Mouse (Mus musculus): ENCODE data around the gene Gsdma2. TPM values are rescaled to one million over a fixed set of nuclear protein-coding genes. Genes with fewer than 3 reads are reported as not detected.
"Not testable (repeated sequence)": the region's sequence is repeated elsewhere in the genome, so short reads cannot be mapped to it uniquely, and the experiment has no call there.

The Gsdma2 gene
- polyA plus RNA-seq, 1 experiment, result not detected

DNA sequence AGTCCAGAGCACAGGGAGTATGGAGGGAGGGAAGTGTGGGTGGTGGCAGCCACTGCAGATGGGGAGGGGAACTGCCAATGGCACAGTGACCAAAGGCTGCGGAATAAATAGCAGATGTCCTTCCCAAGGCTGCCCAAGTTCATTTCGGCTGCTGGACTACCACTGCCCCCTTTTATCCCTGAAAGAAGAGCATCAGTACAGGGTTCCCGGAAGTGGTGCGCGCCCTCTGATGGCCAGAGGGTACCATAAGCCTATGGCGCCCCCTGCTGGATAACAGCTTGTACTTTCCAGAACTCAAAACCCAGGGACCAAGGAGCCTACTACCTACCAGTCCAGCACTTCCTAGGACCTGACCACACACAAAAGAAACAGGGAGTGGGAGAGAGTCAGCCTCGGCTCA lies 26.6 kb downstream of the Gsdma2 start:
- 7% methylated on average over 7 of the region's 7 CpGs for whole genome bisulfite sequencing
- not testable (repeated sequence) for H3K4me3 ChIP-seq (replicated peaks; ENCODE audit: control insufficient read depth, low read depth, low read length); H3K27ac ChIP-seq (ENCODE audit: control insufficient read depth, insufficient read depth, low read depth, low read length, poor library complexity); H3K4me1 ChIP-seq (ENCODE audit: control insufficient read depth, insufficient read depth, low read length)
- peak; percentile 34 for TF ChIP-seq CTCF (IDR thresholded peaks at IDR 0.05; ENCODE audit: control insufficient read depth, insufficient read depth, low read length)

DNA sequence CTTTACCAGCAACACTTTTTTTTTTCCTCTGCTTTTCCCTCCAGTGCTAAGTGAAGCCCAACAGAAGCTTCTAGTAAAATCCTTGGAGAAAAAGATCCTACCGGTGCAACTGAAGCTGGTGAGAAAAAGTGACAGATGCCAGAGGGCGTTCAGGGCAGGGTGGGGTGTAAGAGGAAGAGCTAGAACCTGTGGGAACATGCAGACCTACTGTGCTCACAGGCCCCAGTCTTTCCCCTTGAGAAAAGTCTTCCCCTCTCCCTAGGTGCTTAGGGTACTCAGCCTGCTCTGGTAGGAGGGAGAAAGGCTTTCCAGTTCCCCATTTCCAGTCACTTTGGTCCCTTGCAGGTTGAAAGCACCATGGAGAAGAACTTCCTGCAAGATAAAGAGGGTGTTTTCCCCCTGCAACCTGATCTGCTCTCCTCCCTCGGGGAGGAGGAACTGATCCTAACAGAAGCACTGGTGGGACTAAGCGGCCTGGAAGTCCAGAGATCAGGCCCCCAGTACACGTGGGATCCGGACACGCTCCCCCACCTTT lies 29.3 kb downstream of the Gsdma2 start:
- Histone ChIP-seq H3K27ac (ENCODE audit: control insufficient read depth, insufficient read depth, low read depth, low read length, poor library complexity) (no peak overlapping the region), H3K4me3 (replicated peaks; ENCODE audit: control insufficient read depth, low read depth, low read length) (no peak overlapping the region), H3K4me1 (ENCODE audit: control insufficient read depth, insufficient read depth, low read length) (no peaks in the 10 kb centered on the region)
- 46% methylated on average over 7 of the region's 7 CpGs for WGBS
- TF ChIP-seq CTCF (IDR thresholded peaks at IDR 0.05; ENCODE audit: control insufficient read depth, insufficient read depth, low read length), result no peak

DNA sequence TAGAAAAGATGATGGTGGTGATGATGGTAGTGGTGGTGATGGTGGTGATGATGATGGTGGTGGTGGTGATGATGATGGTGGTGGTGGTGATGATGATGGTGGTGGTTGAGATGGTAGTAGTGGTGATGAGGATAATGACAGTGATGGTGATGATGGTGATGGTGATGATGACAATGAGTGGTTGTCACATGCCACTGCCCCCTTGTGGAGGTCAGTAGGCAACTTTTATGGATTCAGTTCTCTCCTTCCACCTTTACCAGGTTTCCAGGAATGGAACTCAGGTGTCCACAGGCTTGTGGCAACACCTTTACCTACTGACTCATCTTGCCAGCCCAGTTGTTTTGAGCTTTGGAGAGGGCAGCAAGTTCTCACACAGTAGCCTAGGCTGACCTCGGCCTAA lies 33.5 kb downstream of the Gsdma2 start:
- 84% methylated on average over 1 of the region's 1 CpGs for WGBS
- Histone ChIP-seq H3K4me3 (replicated peaks; ENCODE audit: control insufficient read depth, low read depth, low read length) (no peak overlapping the region), H3K4me1 (ENCODE audit: control insufficient read depth, insufficient read depth, low read length) (no peaks in the 10 kb centered on the region), H3K27ac (ENCODE audit: control insufficient read depth, insufficient read depth, low read depth, low read length, poor library complexity) (no peak overlapping the region)
- TF ChIP-seq POLR2A (IDR thresholded peaks at IDR 0.05; ENCODE audit: borderline replicate concordance, control insufficient read depth, low read depth, low read length) (no peak), CTCF (IDR thresholded peaks at IDR 0.05; ENCODE audit: control insufficient read depth, insufficient read depth, low read length) (no peak)

DNA sequence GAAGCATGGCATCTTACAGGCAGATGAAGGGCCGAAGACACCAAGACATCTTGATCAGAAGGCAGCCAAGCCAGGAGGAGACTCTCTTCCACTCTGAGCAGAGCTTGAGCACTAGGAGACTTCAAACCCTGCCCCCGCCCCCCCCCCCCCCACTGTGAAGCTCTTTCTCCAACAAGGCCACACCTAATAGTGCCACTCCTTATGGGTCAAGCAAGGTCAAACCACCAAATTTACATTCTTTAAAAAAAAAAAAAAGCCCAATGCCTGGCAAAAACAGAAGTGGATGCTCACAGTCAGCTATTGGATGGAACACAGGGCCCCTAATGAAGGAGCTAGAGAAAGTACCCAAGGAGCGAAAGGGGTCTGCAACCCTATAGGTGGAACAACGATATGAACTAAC lies 34.0 kb downstream of the Gsdma2 start:
- not testable (repeated sequence) for H3K4me1 ChIP-seq (ENCODE audit: control insufficient read depth, insufficient read depth, low read length); H3K27ac ChIP-seq (ENCODE audit: control insufficient read depth, insufficient read depth, low read depth, low read length, poor library complexity); H3K4me3 ChIP-seq (replicated peaks; ENCODE audit: control insufficient read depth, low read depth, low read length)
- WGBS, result 78% methylated on average over 4 of the region's 4 CpGs

DNA sequence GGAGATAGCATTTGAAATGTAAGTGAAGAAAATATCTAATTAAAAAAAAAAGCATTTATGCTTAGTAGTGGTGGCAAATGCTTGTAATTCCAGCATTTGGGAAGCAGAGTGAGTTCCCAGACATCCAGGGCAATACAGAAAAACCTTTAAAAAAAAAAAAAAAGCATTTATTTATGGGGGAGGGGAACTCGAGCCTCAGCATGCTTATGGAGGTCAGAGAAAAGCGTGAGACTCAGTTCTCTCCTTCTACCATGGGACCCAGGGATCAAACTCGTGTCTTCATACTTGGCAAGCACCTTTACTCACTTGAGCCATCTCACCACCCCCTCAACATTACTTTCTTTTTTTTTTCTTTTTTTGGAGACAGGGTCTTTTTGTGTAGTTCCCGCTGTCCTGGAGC lies 34.6 kb downstream of the Gsdma2 start:
- TF ChIP-seq CTCF (IDR thresholded peaks at IDR 0.05; ENCODE audit: control insufficient read depth, insufficient read depth, low read length), result no peak
- no peak for TF ChIP-seq POLR2A (IDR thresholded peaks at IDR 0.05; ENCODE audit: borderline replicate concordance, control insufficient read depth, low read depth, low read length)
- WGBS, result 70% methylated on average over 4 of the region's 4 CpGs
- H3K4me1 ChIP-seq (ENCODE audit: control insufficient read depth, insufficient read depth, low read length), result no peaks in the 10 kb centered on the region
- no peak overlapping the region for H3K27ac ChIP-seq (ENCODE audit: control insufficient read depth, insufficient read depth, low read depth, low read length, poor library complexity)
- no peak overlapping the region for H3K4me3 ChIP-seq (replicated peaks; ENCODE audit: control insufficient read depth, low read depth, low read length)

DNA sequence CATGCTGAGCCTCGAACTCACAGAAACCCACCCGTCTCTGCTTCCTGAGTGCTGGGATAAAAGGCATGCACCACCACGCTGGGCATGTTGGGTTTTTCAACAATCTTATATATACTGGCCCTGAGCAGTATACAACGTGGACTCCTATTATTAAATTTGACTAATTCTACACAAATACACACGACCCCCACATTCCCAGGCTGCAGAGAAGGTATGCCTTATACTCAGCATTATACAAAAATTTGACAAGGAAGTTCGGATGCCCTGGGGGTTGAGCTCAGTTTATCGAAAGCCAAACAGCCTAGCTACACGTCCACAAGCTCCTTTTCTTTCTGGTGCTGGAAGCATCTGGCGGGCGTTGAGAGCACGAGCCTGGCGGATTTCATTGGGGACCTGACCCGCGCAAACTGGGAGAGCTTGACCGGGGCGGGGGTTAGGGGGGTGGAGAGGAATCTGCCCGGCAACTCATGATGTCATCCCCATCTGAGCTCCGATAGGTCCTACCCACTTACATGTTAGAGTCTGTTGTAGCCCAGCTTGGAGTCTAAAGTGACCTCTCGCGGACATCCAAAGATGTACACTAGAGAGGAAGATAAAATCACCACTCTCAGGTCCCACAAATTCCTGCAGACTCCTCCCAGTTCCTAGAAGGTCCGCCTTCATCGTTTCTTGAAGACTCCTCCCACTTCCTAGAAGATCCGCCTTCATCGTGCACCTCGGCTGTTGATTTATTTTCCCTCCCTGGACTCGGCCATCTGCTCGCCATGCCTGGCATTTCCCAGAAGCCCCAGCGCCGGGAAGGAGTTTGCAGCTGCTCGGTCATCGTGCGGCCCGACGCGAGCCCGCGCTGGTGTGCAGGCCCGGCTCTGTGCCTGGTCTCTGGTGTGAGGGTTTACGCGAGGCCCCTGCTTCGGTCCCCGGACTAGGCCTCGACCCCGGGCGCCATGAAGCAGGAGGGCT lies 35.5 kb downstream of the Gsdma2 start, which contains the start of gene Psmd3:
Gene Psmd3 (plus strand): TSS at position 769 of the 960 bp plus-strand sequence.
- Histone ChIP-seq H3K4me1 (ENCODE audit: control insufficient read depth, insufficient read depth, low read length) (no peaks in the 10 kb centered on the region), H3K27ac (ENCODE audit: control insufficient read depth, insufficient read depth, low read depth, low read length, poor library complexity) (peak within 1 kb of the TSS; percentile 66), H3K4me3 (replicated peaks; ENCODE audit: control insufficient read depth, low read depth, low read length) (peak within 1 kb of the TSS; percentile 95)
- peak; percentile 84; the same call in 1 of the 2 replicates for TF ChIP-seq POLR2A (IDR thresholded peaks at IDR 0.05; ENCODE audit: borderline replicate concordance, control insufficient read depth, low read depth, low read length)
- peak; percentile 15; the same call in 1 of the 2 replicates for TF ChIP-seq CTCF (IDR thresholded peaks at IDR 0.05; ENCODE audit: control insufficient read depth, insufficient read depth, low read length)
- 2% methylated on average over 45 of the region's 45 CpGs for WGBS

DNA sequence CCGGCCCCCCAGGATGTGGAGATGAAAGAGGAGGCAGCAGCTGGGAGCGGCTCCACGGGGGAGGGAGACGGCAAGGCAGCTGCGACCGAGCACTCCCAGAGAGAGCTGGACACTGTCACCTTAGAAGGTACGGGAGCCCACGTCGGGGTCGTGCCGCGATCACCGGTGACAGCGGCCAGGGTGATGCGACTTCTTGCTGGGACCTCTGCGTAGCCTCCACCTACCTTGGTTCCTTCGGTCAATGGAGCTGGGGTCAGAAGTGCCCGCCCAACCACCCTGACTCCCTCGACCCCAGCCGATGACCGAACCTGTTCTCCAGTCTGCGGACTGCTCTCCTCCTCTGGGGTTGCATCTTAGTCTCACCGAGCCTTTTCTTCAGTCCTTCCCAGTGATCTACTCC lies 36.3 kb downstream of the Gsdma2 start:
- peak overlapping the region; percentile 95 for H3K4me3 ChIP-seq (replicated peaks; ENCODE audit: control insufficient read depth, low read depth, low read length)
- peak overlapping the region; percentile 66 for H3K27ac ChIP-seq (ENCODE audit: control insufficient read depth, insufficient read depth, low read depth, low read length, poor library complexity)
- no peaks in the 10 kb centered on the region for H3K4me1 ChIP-seq (ENCODE audit: control insufficient read depth, insufficient read depth, low read length)
- WGBS, result under 1% methylated on average over 23 of the region's 23 CpGs
- TF ChIP-seq CTCF (IDR thresholded peaks at IDR 0.05; ENCODE audit: control insufficient read depth, insufficient read depth, low read length) (no peak), POLR2A (IDR thresholded peaks at IDR 0.05; ENCODE audit: borderline replicate concordance, control insufficient read depth, low read depth, low read length) (no peak)

DNA sequence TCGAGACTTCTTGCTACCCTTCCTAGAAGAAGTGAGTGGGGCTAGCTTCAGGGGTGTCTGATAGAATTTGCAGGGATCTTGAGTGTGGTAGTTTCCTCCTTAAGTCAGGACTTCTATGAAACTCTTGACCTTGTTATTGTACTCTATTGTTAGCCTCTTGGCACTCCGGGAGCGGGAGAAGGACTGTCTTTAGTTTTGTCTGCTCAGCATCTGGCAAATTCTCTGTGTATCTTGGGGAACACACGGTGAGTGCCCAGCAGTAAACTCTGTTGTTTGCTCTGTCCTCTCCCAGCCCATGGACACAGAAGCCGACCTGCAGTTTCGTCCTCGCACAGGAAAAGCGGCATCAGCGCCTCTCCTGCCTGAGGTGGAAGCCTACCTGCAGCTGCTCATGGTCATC lies 39.1 kb downstream of the Gsdma2 start:
- Histone ChIP-seq H3K4me1 (ENCODE audit: control insufficient read depth, insufficient read depth, low read length) (no peaks in the 10 kb centered on the region), H3K27ac (ENCODE audit: control insufficient read depth, insufficient read depth, low read depth, low read length, poor library complexity) (no peak overlapping the region), H3K4me3 (replicated peaks; ENCODE audit: control insufficient read depth, low read depth, low read length) (no peak overlapping the region)
- no peak for TF ChIP-seq CTCF (IDR thresholded peaks at IDR 0.05; ENCODE audit: control insufficient read depth, insufficient read depth, low read length)
- WGBS, result 90% methylated on average over 9 of the region's 9 CpGs

DNA sequence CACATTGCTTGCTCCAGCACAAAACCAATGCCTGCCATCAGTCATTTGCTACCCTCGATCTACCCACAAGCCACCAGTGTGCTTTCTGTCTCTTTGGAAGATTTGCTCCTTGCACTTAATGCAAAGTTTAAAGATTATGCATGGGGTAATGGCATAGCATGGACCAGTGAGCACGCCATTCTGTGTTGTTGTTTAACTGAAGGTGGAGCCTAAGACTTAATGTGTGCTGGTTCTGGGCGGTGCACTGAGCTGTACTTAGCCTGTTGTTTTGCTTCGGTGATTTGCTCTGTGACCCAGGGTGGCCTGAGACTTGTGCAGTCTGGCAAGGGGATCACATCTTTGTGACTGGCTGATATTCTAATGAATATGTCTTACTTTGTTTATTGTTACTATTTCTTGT lies 40.4 kb downstream of the Gsdma2 start:
- H3K27ac ChIP-seq (ENCODE audit: control insufficient read depth, insufficient read depth, low read depth, low read length, poor library complexity), result no peak overlapping the region
- WGBS, result 94% methylated on average over 4 of the region's 4 CpGs
- no peak overlapping the region for H3K4me3 ChIP-seq (replicated peaks; ENCODE audit: control insufficient read depth, low read depth, low read length)
- H3K4me1 ChIP-seq (ENCODE audit: control insufficient read depth, insufficient read depth, low read length), result no peaks in the 10 kb centered on the region
- no peak for TF ChIP-seq CTCF (IDR thresholded peaks at IDR 0.05; ENCODE audit: control insufficient read depth, insufficient read depth, low read length)
- no peak for TF ChIP-seq POLR2A (IDR thresholded peaks at IDR 0.05; ENCODE audit: borderline replicate concordance, control insufficient read depth, low read depth, low read length)

Data from bone marrow, adult 2 months (tissue).